Mouse (Mus musculus) kidney, embryonic 16.5 days (tissue): ENCODE measurements around the gene Mfsd4b5. TPM values are rescaled to one million over a fixed set of nuclear protein-coding genes. Genes with fewer than 3 reads are reported as not detected.

Experiments used
- ATAC-seq: fragments of 200-750 bp; cut with Nextera tagmentation; 2 replicates; pipeline ENCODE4 v1.8.0; 2017; ENCODE audit warnings: moderate TSS enrichment; ENCODE audit not compliant: low FRiP score, low TSS enrichment
- H3K27ac ChIP-seq: fragments of 300-500 bp; sonication (generic); 2 replicates; pipeline ENCODE4 v1.5.1; 2014; ENCODE audit warnings: low read length
- H3K27me3 ChIP-seq: fragments of 300-500 bp; sonication (generic); 2 replicates; pipeline ENCODE4 v1.6.1; 2014; ENCODE audit warnings: low read length, control low read depth, mixed read lengths; ENCODE audit not compliant: insufficient read depth
- H3K36me3 ChIP-seq: fragments of 300-500 bp; sonication (generic); 2 replicates; pipeline ENCODE4 v1.6.1; 2014; ENCODE audit warnings: low read length, control low read depth, mixed read lengths; ENCODE audit not compliant: insufficient read depth
- H3K4me1 ChIP-seq: fragments of 300-500 bp; sonication (generic); 2 replicates; pipeline ENCODE4 v1.6.1; 2014; ENCODE audit warnings: low read length, control low read depth, mixed read lengths; ENCODE audit not compliant: insufficient read depth
- H3K4me2 ChIP-seq: fragments of 300-500 bp; sonication (generic); replicated peaks from 2 replicates; pipeline ENCODE4 v1.6.1; 2014; ENCODE audit warnings: low read depth, low read length
- H3K4me3 ChIP-seq: fragments of 300-500 bp; sonication (generic); 2 replicates; pipeline ENCODE4 v1.5.1; 2014; ENCODE audit warnings: mild to moderate bottlenecking, low read length
- H3K9ac ChIP-seq: fragments of 300-500 bp; sonication (generic); replicated peaks from 2 replicates; pipeline ENCODE4 v1.6.1; 2014; ENCODE audit warnings: low read length
- H3K9me3 ChIP-seq: fragments of 300-500 bp; sonication (generic); 2 replicates; pipeline ENCODE4 v1.6.1; 2016; ENCODE audit warnings: low read length, control low read depth
- WGBS: fragments of 180-500 bp; shearing (Covaris S2); extraction: QIAGEN DNeasy Blood & Tissue Kit; methylation state at CpG from one replicate; pipeline ENCODE4 v1.1.7; 2014; 5-methylcytosine and 5-hydroxymethylcytosine counted together
- polyA plus RNA-seq: library from polyadenylated mRNA; unstranded; fragments of >200 nt; fragmentation: Nextera tagmentation; extraction: Ambion mirVana; gene quantifications from 2 replicates; pipeline ENCODE4 v1.2.1, GENCODE M21; 2015

Gene Mfsd4b5
- polyA plus RNA-seq, 1 experiment from 2014 or later: 7.5 TPM

- Histone ChIP-seq H3K27me3 (no peaks in the 10 kb centered on the region), H3K9me3 (peaks cover 14% of the 10 kb centered on the region), H3K9ac (no peak overlapping the region), H3K4me1 (no peaks in the 10 kb centered on the region), H3K4me2 (no peak overlapping the region), H3K4me3 (no peak overlapping the region), H3K27ac (no peak overlapping the region), H3K36me3 (peaks cover 4% of the 10 kb centered on the region; the same call in 1 of the 2 replicates)
- ATAC-seq: no peak
- WGBS: 92% methylated on average over 4 of the region's 4 CpGs
These were observed 9.1 kb downstream of the Mfsd4b5 start for GRCm38 (mm10) chr10:39977346-39977745.

- H3K9me3 ChIP-seq: peaks cover 14% of the 10 kb centered on the region
- no peak overlapping the region for H3K9ac ChIP-seq
- peaks cover 4% of the 10 kb centered on the region; the same call in 1 of the 2 replicates for H3K36me3 ChIP-seq
- H3K27me3 ChIP-seq: no peaks in the 10 kb centered on the region
- no peak overlapping the region for H3K27ac ChIP-seq
- WGBS: 58% methylated on average over 2 of the region's 2 CpGs
- no peak overlapping the region for H3K4me3 ChIP-seq
- no peak overlapping the region for H3K4me2 ChIP-seq
- no peak for ATAC-seq
- H3K4me1 ChIP-seq: no peaks in the 10 kb centered on the region
These were observed 10.7 kb downstream of the Mfsd4b5 start for GRCm38 (mm10) chr10:39975771-39976170.

GRCm38 (mm10) chr10:39974982-39975381 lies 11.5 kb downstream of the Mfsd4b5 start:
- Histone ChIP-seq H3K27me3 (no peaks in the 10 kb centered on the region), H3K36me3 (peaks cover 4% of the 10 kb centered on the region; the same call in 1 of the 2 replicates), H3K4me1 (no peaks in the 10 kb centered on the region), H3K4me3 (no peak overlapping the region), H3K9me3 (peaks cover 14% of the 10 kb centered on the region), H3K9ac (no peak overlapping the region), H3K27ac (no peak overlapping the region), H3K4me2 (no peak overlapping the region)
- WGBS: 31% methylated on average over 11 of the region's 11 CpGs
- ATAC-seq: no peak

DNA sequence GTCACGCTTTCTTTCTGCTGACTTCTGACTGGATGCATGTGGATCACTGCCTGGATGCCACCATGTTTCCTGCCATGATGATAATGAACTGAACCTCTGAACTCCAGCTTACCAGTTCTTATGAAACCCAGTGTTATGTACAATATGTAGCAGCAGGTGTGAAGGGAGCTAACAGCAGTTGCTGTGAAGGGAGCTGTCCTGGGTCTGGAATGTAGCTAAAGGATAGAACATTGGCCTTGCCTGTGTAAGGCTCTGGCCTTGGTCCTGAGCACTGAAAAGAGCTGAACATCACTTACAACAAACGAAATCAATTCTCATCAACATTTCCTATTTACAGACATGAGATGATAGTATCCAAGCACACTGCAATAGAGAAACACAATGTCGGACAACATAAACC lies 18.9 kb downstream of the Mfsd4b5 start:
- no peak overlapping the region for H3K4me2 ChIP-seq
- H3K9ac ChIP-seq: no peak overlapping the region
- 84% methylated on average over 3 of the region's 3 CpGs for WGBS
- H3K27ac ChIP-seq: no peak overlapping the region
- H3K4me1 ChIP-seq: no peaks in the 10 kb centered on the region
- ATAC-seq: no peak
- H3K9me3 ChIP-seq: no peaks in the 10 kb centered on the region
- no peak overlapping the region for H3K4me3 ChIP-seq
- no peaks in the 10 kb centered on the region for H3K27me3 ChIP-seq
- no peaks in the 10 kb centered on the region for H3K36me3 ChIP-seq

DNA sequence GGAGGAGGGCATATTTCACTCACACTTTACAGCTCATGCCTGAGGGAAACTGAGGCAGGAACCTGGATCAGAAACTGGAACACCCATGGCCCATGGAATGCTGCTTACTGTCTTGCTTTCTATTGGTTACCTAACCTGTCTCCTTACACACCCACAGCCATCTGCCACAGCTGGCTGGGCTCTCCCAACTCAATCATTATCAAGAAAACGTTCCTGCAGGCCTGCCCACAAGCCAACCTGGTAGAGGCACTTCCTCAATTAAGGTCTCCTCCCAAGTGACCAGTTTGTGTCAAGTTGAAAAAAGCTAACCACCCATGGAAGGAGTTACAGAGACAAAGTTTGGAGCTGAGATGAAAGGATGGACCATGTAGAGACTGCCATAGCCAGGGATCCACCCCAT lies 24.5 kb downstream of the Mfsd4b5 start:
- 27% methylated on average over 1 of the region's 1 CpGs for WGBS
- H3K36me3 ChIP-seq: no peaks in the 10 kb centered on the region
- H3K27ac ChIP-seq: no peak overlapping the region
- H3K4me2 ChIP-seq: no peak overlapping the region
- no peak for ATAC-seq
- no peaks in the 10 kb centered on the region; the same call in 1 of the 2 replicates for H3K27me3 ChIP-seq
- H3K4me1 ChIP-seq: peaks cover 5% of the 10 kb centered on the region; the same call in 1 of the 2 replicates
- H3K9me3 ChIP-seq: no peaks in the 10 kb centered on the region
- no peak overlapping the region for H3K9ac ChIP-seq
- H3K4me3 ChIP-seq: no peak overlapping the region

- H3K4me2 ChIP-seq: peak overlapping the region; percentile 92; the same call in 1 of the 2 replicates
- H3K9me3 ChIP-seq: no peaks in the 10 kb centered on the region
- peak; percentile 49; the same call in 1 of the 2 replicates for ATAC-seq
- H3K27me3 ChIP-seq: no peaks in the 10 kb centered on the region; the same call in 1 of the 2 replicates
- WGBS: 41% methylated on average over 11 of the region's 11 CpGs
- H3K36me3 ChIP-seq: no peaks in the 10 kb centered on the region
- no peak overlapping the region for H3K27ac ChIP-seq
- H3K4me1 ChIP-seq: peaks cover 5% of the 10 kb centered on the region; the same call in 1 of the 2 replicates
- H3K4me3 ChIP-seq: no peak overlapping the region
- H3K9ac ChIP-seq: no peak overlapping the region; the same call in 1 of the 2 replicates
These were observed 26.0 kb downstream of the Mfsd4b5 start for GRCm38 (mm10) chr10:39960441-39960822.

GRCm38 (mm10) chr10:39959761-39960440 lies 26.5 kb downstream of the Mfsd4b5 start, which contains the start of gene Mfsd4b3:
Mfsd4b3 (minus strand) TSS chr10:39960153.
- under 1% methylated on average over 38 of the region's 38 CpGs for WGBS
- Histone ChIP-seq H3K4me1 (peaks cover 5% of the 10 kb centered on the region; the same call in 1 of the 2 replicates), H3K9ac (peak within 1 kb of the TSS; percentile 61), H3K27me3 (no peaks in the 10 kb centered on the region; the same call in 1 of the 2 replicates), H3K27ac (peak within 1 kb of the TSS; percentile 72), H3K9me3 (no peaks in the 10 kb centered on the region), H3K36me3 (no peaks in the 10 kb centered on the region), H3K4me2 (peak within 1 kb of the TSS; percentile 92), H3K4me3 (peak within 1 kb of the TSS; percentile 60)
- peak; percentile 98 for ATAC-seq

GRCm38 (mm10) chr10:39958266-39958665 lies 28.2 kb downstream of the Mfsd4b5 start:
- H3K27ac ChIP-seq: no peak overlapping the region
- H3K27me3 ChIP-seq: no peaks in the 10 kb centered on the region; the same call in 1 of the 2 replicates
- no peak overlapping the region for H3K4me2 ChIP-seq
- no peaks in the 10 kb centered on the region for H3K9me3 ChIP-seq
- 56% methylated on average over 4 of the region's 4 CpGs for WGBS
- peaks cover 5% of the 10 kb centered on the region; the same call in 1 of the 2 replicates for H3K4me1 ChIP-seq
- no peak for ATAC-seq
- H3K36me3 ChIP-seq: no peaks in the 10 kb centered on the region
- no peak overlapping the region for H3K4me3 ChIP-seq
- no peak overlapping the region for H3K9ac ChIP-seq

- Histone ChIP-seq H3K27ac (no peak overlapping the region), H3K9me3 (no peaks in the 10 kb centered on the region), H3K4me3 (no peak overlapping the region), H3K36me3 (no peaks in the 10 kb centered on the region), H3K27me3 (no peaks in the 10 kb centered on the region; the same call in 1 of the 2 replicates), H3K4me1 (peaks cover 5% of the 10 kb centered on the region; the same call in 1 of the 2 replicates), H3K4me2 (no peak overlapping the region), H3K9ac (no peak overlapping the region)
- WGBS: 62% methylated on average over 2 of the region's 2 CpGs
- no peak for ATAC-seq
These were observed 30.0 kb downstream of the Mfsd4b5 start for GRCm38 (mm10) chr10:39956340-39956878.

GRCm38 (mm10) chr10:39955163-39955562 lies 31.3 kb downstream of the Mfsd4b5 start:
- ATAC-seq: no peak
- H3K27ac ChIP-seq: no peak overlapping the region
- H3K4me1 ChIP-seq: 0 out of 2 replicates have a peak, but pooled peaks cover 2% of the 10 kb centered on the region
- H3K9me3 ChIP-seq: no peaks in the 10 kb centered on the region
- no peak overlapping the region for H3K4me2 ChIP-seq
- no peak overlapping the region for H3K9ac ChIP-seq
- WGBS: 85% methylated on average over 2 of the region's 2 CpGs
- H3K4me3 ChIP-seq: no peak overlapping the region
- H3K36me3 ChIP-seq: no peaks in the 10 kb centered on the region
- no peaks in the 10 kb centered on the region; the same call in 1 of the 2 replicates for H3K27me3 ChIP-seq
